In genomic region chr6:4561621-4562020, GRCm38 (mm10) we compare ENCODE assay signal across 13 mouse cellular contexts. TPM values are rescaled to one million over a fixed set of nuclear protein-coding genes. Genes with fewer than 3 reads are reported as not detected.
A peak's percentile ranks its signal among the peaks of the same experiment; 100 is the strongest.
DNase-seq lines count a peak whose midpoint lies in the region; ATAC-seq and TF ChIP-seq lines count a peak whose summit lies in the region.
"Had no signal": no experiment of that assay in that cellular context is flagged by ENCODE, and none has a peak within 500 bp of the region (broad histone marks: within the 10 kb centered on the region; RNA-seq: fewer than 3 reads in every experiment).

No protein-coding gene starts in this region.

- peaks cover 36% of the 10 kb centered on the region for H3K4me1 ChIP-seq in forebrain, embryonic 10.5 days
- peaks cover 4% of the 10 kb centered on the region; the same call in 1 of the 2 replicates for H3K4me1 ChIP-seq in forebrain, embryonic 14.5 days (ENCODE audit: control insufficient read depth, insufficient read depth, low read length)
- peaks cover 24% of the 10 kb centered on the region for H3K4me1 ChIP-seq in intestine, embryonic 14.5 days (replicated peaks; ENCODE audit: control insufficient read depth, insufficient read depth, low read length)
- no peaks in the 10 kb centered on the region for H3K4me1 ChIP-seq in intestine, postnatal 0 days (replicated peaks; ENCODE audit: control insufficient read depth, insufficient read depth, low read length)
- peaks cover 47% of the 10 kb centered on the region for H3K4me1 ChIP-seq in embryonic facial prominence, embryonic 10.5 days
- peaks cover 60% of the 10 kb centered on the region for H3K4me1 ChIP-seq in limb, embryonic 10.5 days

- peak overlapping the region; percentile 72 for H3K27ac ChIP-seq in forebrain, embryonic 10.5 days
- no peak overlapping the region for H3K27ac ChIP-seq in forebrain, embryonic 14.5 days (ENCODE audit: low read depth, low read length)
- peak overlapping the region; percentile 63 for H3K27ac ChIP-seq in intestine, embryonic 14.5 days (ENCODE audit: low read depth)
- H3K27ac ChIP-seq in intestine, postnatal 0 days (ENCODE audit: low read depth, low read length): no peak overlapping the region
- H3K27ac ChIP-seq in embryonic facial prominence, embryonic 10.5 days (replicated peaks): peak overlapping the region; percentile 75
- H3K27ac ChIP-seq in limb, embryonic 10.5 days: peak overlapping the region; percentile 83
- H3K27ac ChIP-seq: forebrain, embryonic 12.5 days had no signal

- no peaks in the 10 kb centered on the region for H3K27me3 ChIP-seq in forebrain, embryonic 10.5 days (ENCODE audit: poor library complexity, severe bottlenecking)
- H3K27me3 ChIP-seq in forebrain, embryonic 14.5 days (replicated peaks; ENCODE audit: control insufficient read depth, insufficient read depth, low read length): no peaks in the 10 kb centered on the region
- H3K27me3 ChIP-seq in intestine, embryonic 14.5 days (replicated peaks; ENCODE audit: control insufficient read depth, insufficient read depth, low read length): no peaks in the 10 kb centered on the region
- H3K27me3 ChIP-seq in intestine, postnatal 0 days (replicated peaks; ENCODE audit: control insufficient read depth, insufficient read depth, low read length): no peaks in the 10 kb centered on the region
- H3K27me3 ChIP-seq in embryonic facial prominence, embryonic 10.5 days (replicated peaks; ENCODE audit: low read depth, poor library complexity, severe bottlenecking): no peaks in the 10 kb centered on the region
- no peaks in the 10 kb centered on the region for H3K27me3 ChIP-seq in limb, embryonic 10.5 days (ENCODE audit: low read depth, poor library complexity, severe bottlenecking)
- H3K27me3 ChIP-seq: forebrain, embryonic 12.5 days; Patski had no signal

- no peak for ATAC-seq in forebrain, embryonic 14.5 days
- ATAC-seq in intestine, embryonic 14.5 days (replicated peaks; ENCODE audit: low FRiP score, low TSS enrichment, low read depth): no peak
- ATAC-seq in intestine, postnatal 0 days: no peak
- ATAC-seq: Patski had no signal

- H3K9me3 ChIP-seq in forebrain, embryonic 10.5 days: no peaks in the 10 kb centered on the region
- no peaks in the 10 kb centered on the region for H3K9me3 ChIP-seq in forebrain, embryonic 14.5 days (replicated peaks; ENCODE audit: control insufficient read depth, low read length)
- H3K9me3 ChIP-seq in intestine, embryonic 14.5 days (ENCODE audit: control insufficient read depth, low read length): peaks cover 5% of the 10 kb centered on the region; the same call in 1 of the 2 replicates
- H3K9me3 ChIP-seq in intestine, postnatal 0 days (ENCODE audit: control insufficient read depth): no peaks in the 10 kb centered on the region
- H3K9me3 ChIP-seq in embryonic facial prominence, embryonic 10.5 days: no peaks in the 10 kb centered on the region
- H3K9me3 ChIP-seq in limb, embryonic 10.5 days (replicated peaks): no peaks in the 10 kb centered on the region
- H3K9me3 ChIP-seq: forebrain, embryonic 12.5 days had no signal

- no peak overlapping the region for H3K4me2 ChIP-seq in forebrain, embryonic 14.5 days (ENCODE audit: low read length)
- H3K4me2 ChIP-seq in intestine, embryonic 14.5 days (ENCODE audit: low read length): no peak overlapping the region
- no peak overlapping the region for H3K4me2 ChIP-seq in intestine, postnatal 0 days (replicated peaks; ENCODE audit: low read depth)
- H3K4me2 ChIP-seq: forebrain, embryonic 12.5 days; midbrain, embryonic 11.5 days had no signal

- no peaks in the 10 kb centered on the region for H3K36me3 ChIP-seq in forebrain, embryonic 10.5 days (replicated peaks)
- no peaks in the 10 kb centered on the region for H3K36me3 ChIP-seq in forebrain, embryonic 14.5 days (ENCODE audit: control insufficient read depth, insufficient read depth, low read length)
- H3K36me3 ChIP-seq in intestine, embryonic 14.5 days (ENCODE audit: control insufficient read depth, insufficient read depth, low read length): no peaks in the 10 kb centered on the region
- H3K36me3 ChIP-seq in intestine, postnatal 0 days (ENCODE audit: control insufficient read depth, insufficient read depth): no peaks in the 10 kb centered on the region
- H3K36me3 ChIP-seq in embryonic facial prominence, embryonic 10.5 days (replicated peaks): no peaks in the 10 kb centered on the region
- H3K36me3 ChIP-seq in limb, embryonic 10.5 days: no peaks in the 10 kb centered on the region
- H3K36me3 ChIP-seq: forebrain, embryonic 12.5 days had no signal

- TF ChIP-seq CTCF in intestine, postnatal 0 days (IDR thresholded peaks at IDR 0.05; ENCODE audit: low read depth): no peak

- DNase-seq in forebrain, embryonic 10.5 days (ENCODE audit: extremely low spot score, low spot score): no peak
- DNase-seq in forebrain, embryonic 14.5 days (ENCODE audit: low spot score): no peak
- no peak for DNase-seq in intestine, embryonic 14.5 days (ENCODE audit: low spot score)
- DNase-seq in embryonic facial prominence, embryonic 10.5 days (ENCODE audit: low spot score): peak; percentile 51
- DNase-seq in limb, embryonic 10.5 days (ENCODE audit: low spot score): no peak
- DNase-seq in c-Kit-positive CD71-positive TER-119-positive erythroid progenitor cells, embryonic 14.5 days (ENCODE audit: low spot score): no peak
- no peak for DNase-seq in testis, postnatal 14 days (ENCODE audit: low spot score)
- DNase-seq: cerebellum, adult 11-12 months; right cerebral cortex, postnatal 25 days had no signal

- H3K9ac ChIP-seq in forebrain, embryonic 14.5 days (ENCODE audit: low read length): no peak overlapping the region
- no peak overlapping the region for H3K9ac ChIP-seq in intestine, embryonic 14.5 days (ENCODE audit: low read length)
- no peak overlapping the region for H3K9ac ChIP-seq in intestine, postnatal 0 days (ENCODE audit: low read depth, low read length)
- H3K9ac ChIP-seq: forebrain, embryonic 12.5 days had no signal

- H3K4me3 ChIP-seq in forebrain, embryonic 10.5 days: no peak overlapping the region
- no peak overlapping the region for H3K4me3 ChIP-seq in forebrain, embryonic 14.5 days (ENCODE audit: low read depth, low read length)
- H3K4me3 ChIP-seq in intestine, embryonic 14.5 days (ENCODE audit: low read depth, low read length): no peak overlapping the region
- no peak overlapping the region for H3K4me3 ChIP-seq in intestine, postnatal 0 days (ENCODE audit: low read depth, low read length)
- no peak overlapping the region for H3K4me3 ChIP-seq in embryonic facial prominence, embryonic 10.5 days
- H3K4me3 ChIP-seq in limb, embryonic 10.5 days: 0 out of 2 replicates have a peak overlapping the region, but pooled peaks have one; percentile 20
- H3K4me3 ChIP-seq: forebrain, embryonic 12.5 days had no signal

RNA-seq across cellular contexts. Expression of gene Casd1, which starts 39.0 kb away (rescaled TPM):
- polyA plus RNA-seq in forebrain, embryonic 10.5 days (2016; fragmentation: Nextera tagmentation; extraction: Ambion mirVana): 34.5 and 34.7 TPM in 2 replicates
- 41.8 and 43.5 TPM in 2 replicates for polyA plus RNA-seq in forebrain, embryonic 14.5 days (2014; fragmentation: Nextera tagmentation; extraction: Ambion mirVana)
- 31.4 and 34.1 TPM in 2 replicates for polyA plus RNA-seq in intestine, embryonic 14.5 days (2014; fragmentation: Nextera tagmentation; extraction: Ambion mirVana)
- 12.0 and 12.1 TPM in 2 replicates for polyA plus RNA-seq in intestine, postnatal 0 days (2015; fragmentation: Nextera tagmentation; extraction: Ambion mirVana)
- polyA plus RNA-seq in embryonic facial prominence, embryonic 10.5 days (2016; fragmentation: Nextera tagmentation; extraction: Ambion mirVana): 48.0 and 48.5 TPM in 2 replicates
- 84.3 and 89.6 TPM in 2 replicates for polyA plus RNA-seq in limb, embryonic 10.5 days (2016; fragmentation: Nextera tagmentation; extraction: Ambion mirVana)

RNA-seq across cellular contexts. Expression of gene Col1a2, which starts 57.0 kb away (rescaled TPM):
- polyA plus RNA-seq in forebrain, embryonic 10.5 days (2016; fragmentation: Nextera tagmentation; extraction: Ambion mirVana): 93.9 and 97.1 TPM in 2 replicates
- 32.8 and 57.9 TPM in 2 replicates for polyA plus RNA-seq in forebrain, embryonic 14.5 days (2014; fragmentation: Nextera tagmentation; extraction: Ambion mirVana)
- 458 and 463 TPM in 2 replicates for polyA plus RNA-seq in intestine, embryonic 14.5 days (2014; fragmentation: Nextera tagmentation; extraction: Ambion mirVana)
- polyA plus RNA-seq in intestine, postnatal 0 days (2015; fragmentation: Nextera tagmentation; extraction: Ambion mirVana): 193 and 200 TPM in 2 replicates
- polyA plus RNA-seq in embryonic facial prominence, embryonic 10.5 days (2016; fragmentation: Nextera tagmentation; extraction: Ambion mirVana): 117 and 176 TPM in 2 replicates
- 109 and 248 TPM in 2 replicates for polyA plus RNA-seq in limb, embryonic 10.5 days (2016; fragmentation: Nextera tagmentation; extraction: Ambion mirVana)

Comparison
In these comparisons a context has a peak if more than half of its experiments do, and no peak if none do; other contexts are left out.
1. H3K27ac ChIP-seq: peak in forebrain, embryonic 10.5 days (single experiment), intestine, embryonic 14.5 days (single experiment), embryonic facial prominence, embryonic 10.5 days (single experiment) and limb, embryonic 10.5 days (single experiment); none in forebrain, embryonic 14.5 days (single experiment) and intestine, postnatal 0 days (single experiment).